Mouse (Mus musculus) ES-E14 (cell line): ENCODE measurements at regions not wholly inside any gene's neighbourhood (a gene's known extent, or its start where the extent isn't known, plus 50 kb on each side); places are given as distances from the start of the nearest gene placed in this dataset.

ENCODE experiments used
- CHD2 ChIP-seq: IDR thresholded peaks from 2 replicates; pipeline ENCODE4 v1.6.1; 2014; ENCODE audit warnings: mild to moderate bottlenecking, low read depth, low read length, inconsistent platforms
- MAFK ChIP-seq: IDR thresholded peaks from 2 replicates; pipeline ENCODE4 v1.6.1; 2014; ENCODE audit warnings: mild to moderate bottlenecking, low read depth, low read length, inconsistent platforms; ENCODE audit not compliant: insufficient read depth

- no peak for TF ChIP-seq MAFK
- no peak for TF ChIP-seq CHD2
These were observed 119.0 kb upstream of the Htr2a start for GRCm38 (mm10) chr14:74521669-74522068.
